Mouse (Mus musculus) bone marrow macrophage, adult 2 months (primary cell): ENCODE data around the gene Dpysl5.

Experiments used
- CTCF ChIP-seq: IDR thresholded peaks from 2 replicates; pipeline ENCODE4 v1.5.1; 2012; ENCODE audit warnings: low read depth, mild to moderate bottlenecking, low read length, moderate library complexity
- POLR2A ChIP-seq: IDR thresholded peaks from 2 replicates; pipeline ENCODE4 v1.6.1; 2012; ENCODE audit warnings: mild to moderate bottlenecking, low read depth, low read length, borderline replicate concordance

DNA sequence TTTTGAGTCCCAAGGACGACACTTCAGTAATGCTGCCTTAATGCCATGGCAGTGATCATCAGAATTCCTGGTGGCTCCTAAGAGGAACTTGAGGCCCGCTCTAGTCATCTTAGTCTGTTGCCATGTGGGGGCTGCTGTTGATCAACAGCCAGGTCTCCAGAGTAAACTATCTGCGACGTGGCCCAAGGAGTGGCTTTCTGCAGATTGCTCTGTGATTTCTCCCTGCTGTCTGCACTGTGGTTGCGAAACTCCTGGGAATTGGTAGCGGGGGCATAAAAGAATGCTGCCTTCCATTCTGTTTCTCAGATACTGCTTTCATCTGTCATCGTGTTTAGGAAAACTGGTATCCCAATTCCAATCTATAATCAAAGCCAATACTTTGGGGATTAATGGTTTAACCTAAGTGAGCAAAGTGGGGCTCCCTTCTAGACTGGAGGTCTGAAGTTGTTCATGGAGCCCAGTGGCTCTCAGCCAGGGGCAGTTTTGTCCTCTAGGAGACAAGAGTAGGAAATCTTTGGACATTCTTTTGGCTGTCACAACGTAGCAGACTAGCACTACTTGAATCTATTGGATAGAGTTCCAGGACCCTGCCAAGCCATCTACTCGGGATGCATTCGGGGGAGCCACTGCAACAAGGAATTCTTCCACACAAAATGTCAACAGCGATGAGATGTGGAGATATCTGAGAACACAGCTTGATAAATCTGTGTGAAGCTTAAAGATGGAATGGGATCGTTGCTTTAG lies 91.5 kb downstream of the Dpysl5 start:
- TF ChIP-seq CTCF: no peak
- TF ChIP-seq POLR2A: no peak
